In the genomic region with DNA sequence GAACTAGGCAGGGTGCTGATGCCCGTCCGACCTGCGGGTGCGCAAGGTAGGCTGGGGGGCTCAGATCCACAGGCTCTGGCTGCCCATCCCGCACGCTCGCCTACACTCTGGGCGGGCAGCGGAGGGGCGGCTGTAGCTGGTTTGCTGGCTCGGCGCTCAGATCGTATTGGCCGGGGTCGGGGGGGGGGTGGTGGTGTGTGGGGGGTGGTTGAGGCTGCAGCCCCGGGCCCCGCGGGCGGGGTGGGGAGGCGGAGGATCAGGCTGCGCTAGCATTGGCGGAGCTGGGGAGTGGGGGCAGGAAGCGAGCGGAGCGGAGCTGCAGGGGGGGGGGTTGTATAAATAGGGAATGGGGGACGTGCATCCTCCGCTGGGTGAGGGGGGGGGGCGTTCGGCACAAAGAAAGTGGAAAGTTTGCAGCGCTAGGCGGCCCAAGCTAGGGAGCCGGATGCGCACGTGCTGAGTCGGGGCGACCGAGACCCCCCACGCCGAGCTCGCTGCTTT, we compare ENCODE assay signal across 7 mouse cellular contexts. TPM values are rescaled to one million over a fixed set of nuclear protein-coding genes. Genes with fewer than 3 reads are reported as not detected.
DNase-seq lines count a peak whose midpoint lies in the region; ATAC-seq and TF ChIP-seq lines count a peak whose summit lies in the region.

No protein-coding gene starts in this region.

- no peak; the same call in 1 of the 2 replicates for TF ChIP-seq POLR2A in small intestine, adult 2 months (IDR thresholded peaks at IDR 0.05; ENCODE audit: low read depth, low read length)

- H3K4me3 ChIP-seq in intestine, embryonic 16.5 days (ENCODE audit: low read length), result peak overlapping the region; percentile 87
- peak overlapping the region; percentile 86 for H3K4me3 ChIP-seq in limb, embryonic 12.5 days (replicated peaks)
- peak overlapping the region; percentile 92 for H3K4me3 ChIP-seq in midbrain, embryonic 11.5 days (ENCODE audit: low read depth, low read length)
- peak overlapping the region; percentile 91 for H3K4me3 ChIP-seq in small intestine, adult 2 months (ENCODE audit: low read depth, low read length)

- 0% methylated on average over 35 of the region's 40 CpGs for WGBS in intestine, embryonic 16.5 days
- WGBS in limb, embryonic 12.5 days, result 1% methylated on average over 38 of the region's 40 CpGs
- WGBS in midbrain, embryonic 11.5 days, result under 1% methylated on average over 21 of the region's 40 CpGs
- 2% methylated on average over 39 of the region's 40 CpGs for WGBS in small intestine, adult 2 months

- no peak for TF ChIP-seq CTCF in small intestine, adult 2 months (IDR thresholded peaks at IDR 0.05; ENCODE audit: extremely low read depth, insufficient read length, insufficient replicate concordance, low read depth, low read length)

- peak; percentile 55 to 58 for DNase-seq in adrenal gland, adult 18-20 months (ENCODE audit: low spot score in 2 of 2)
- peak; percentile 87 for DNase-seq in embryo, embryonic 10 days (ENCODE audit: low spot score)
- DNase-seq in gastrocnemius, postnatal 25 days, result peak; percentile 82
- DNase-seq in midbrain, embryonic 11.5 days (ENCODE audit: low spot score, missing footprints), result peak; percentile 98

- peak overlapping the region; percentile 99 for H3K9ac ChIP-seq in intestine, embryonic 16.5 days (ENCODE audit: low read depth, low read length)
- peak overlapping the region; percentile 97 for H3K9ac ChIP-seq in limb, embryonic 12.5 days (replicated peaks)
- H3K9ac ChIP-seq in midbrain, embryonic 11.5 days (ENCODE audit: low read length), result peak overlapping the region; percentile 100

- H3K9me3 ChIP-seq in intestine, embryonic 16.5 days (ENCODE audit: control insufficient read depth, low read length), result no peaks in the 10 kb centered on the region
- no peaks in the 10 kb centered on the region for H3K9me3 ChIP-seq in limb, embryonic 12.5 days
- no peaks in the 10 kb centered on the region for H3K9me3 ChIP-seq in midbrain, embryonic 11.5 days (ENCODE audit: control insufficient read depth, low read length)

- peaks cover 25% of the 10 kb centered on the region for H3K4me1 ChIP-seq in intestine, embryonic 16.5 days (ENCODE audit: control insufficient read depth, insufficient read depth, low read length)
- peaks cover 34% of the 10 kb centered on the region for H3K4me1 ChIP-seq in limb, embryonic 12.5 days (replicated peaks)
- peaks cover 20% of the 10 kb centered on the region for H3K4me1 ChIP-seq in midbrain, embryonic 11.5 days (ENCODE audit: control insufficient read depth, insufficient read depth, low read length)
- peaks cover 11% of the 10 kb centered on the region for H3K4me1 ChIP-seq in small intestine, adult 2 months (ENCODE audit: control insufficient read depth, insufficient read depth, insufficient read length, low read length)

- H3K27me3 ChIP-seq in intestine, embryonic 16.5 days (replicated peaks; ENCODE audit: control insufficient read depth, insufficient read depth, low read length), result no peaks in the 10 kb centered on the region
- H3K27me3 ChIP-seq in limb, embryonic 12.5 days, result no peaks in the 10 kb centered on the region
- H3K27me3 ChIP-seq in midbrain, embryonic 11.5 days (ENCODE audit: control insufficient read depth, insufficient read depth, low read length), result no peaks in the 10 kb centered on the region
- no peaks in the 10 kb centered on the region for H3K27me3 ChIP-seq in small intestine, adult 2 months (ENCODE audit: control insufficient read depth, insufficient read depth, low read length)

- H3K27ac ChIP-seq in intestine, embryonic 16.5 days (ENCODE audit: low read length), result peak overlapping the region; percentile 100
- H3K27ac ChIP-seq in limb, embryonic 12.5 days, result peak overlapping the region; percentile 100
- H3K27ac ChIP-seq in midbrain, embryonic 11.5 days (ENCODE audit: low read depth, low read length), result peak overlapping the region; percentile 100
- peak overlapping the region; percentile 89 for H3K27ac ChIP-seq in small intestine, adult 2 months (ENCODE audit: insufficient read depth, low read depth, low read length)

- peaks cover 5% of the 10 kb centered on the region; the same call in 1 of the 2 replicates for H3K36me3 ChIP-seq in intestine, embryonic 16.5 days (ENCODE audit: control insufficient read depth, insufficient read depth, low read length)
- H3K36me3 ChIP-seq in limb, embryonic 12.5 days, result peaks cover 18% of the 10 kb centered on the region
- peaks cover 3% of the 10 kb centered on the region for H3K36me3 ChIP-seq in midbrain, embryonic 11.5 days (ENCODE audit: control insufficient read depth, insufficient read depth, low read length)
- no peaks in the 10 kb centered on the region; the same call in 1 of the 2 replicates for H3K36me3 ChIP-seq in small intestine, adult 2 months (ENCODE audit: control insufficient read depth, insufficient read depth, low read length)

- peak; percentile 77 for ATAC-seq in intestine, embryonic 16.5 days
- ATAC-seq in limb, embryonic 12.5 days (ENCODE audit: insufficient number of reproducible peaks, insufficient read depth, low FRiP score, low TSS enrichment, low read depth), result peak; percentile 82
- peak; percentile 78 for ATAC-seq in midbrain, embryonic 11.5 days (ENCODE audit: low FRiP score)

- H3K4me2 ChIP-seq in intestine, embryonic 16.5 days (ENCODE audit: low read depth, low read length), result peak overlapping the region; percentile 98
- H3K4me2 ChIP-seq in limb, embryonic 12.5 days, result peak overlapping the region; percentile 100
- peak overlapping the region; percentile 100 for H3K4me2 ChIP-seq in midbrain, embryonic 11.5 days

RNA-seq across cellular contexts. Expression of gene Patz1, which starts 0.7 kb away (rescaled TPM):
- 10 to 100 TPM; 16.1 to 24.6 TPM for total RNA-seq in adrenal gland, adult 18-20 months (2021)
- total RNA-seq in gastrocnemius, postnatal 25 days (2021), result 1 to 10 TPM; 9.2 to 9.6 TPM
- 20.9 and 22.1 TPM in 2 replicates for polyA plus RNA-seq in intestine, embryonic 16.5 days (2015; fragmentation: Nextera tagmentation; extraction: Ambion mirVana)
- 72.2 and 75.0 TPM in 2 replicates for polyA plus RNA-seq in limb, embryonic 12.5 days (2016; fragmentation: Nextera tagmentation; extraction: Ambion mirVana)
- polyA plus RNA-seq in midbrain, embryonic 11.5 days (2014; fragmentation: Nextera tagmentation; extraction: Ambion mirVana), result 107 and 116 TPM in 2 replicates
- 7.8 and 15.1 TPM in 2 replicates for polyA plus RNA-seq in small intestine, adult 2 months (2012; rRNA removed)

RNA-seq across cellular contexts. Expression of gene Drg1, which starts 23.1 kb away (rescaled TPM):
- total RNA-seq in adrenal gland, adult 18-20 months (2021), result 10 to 100 TPM; 77.1 to 94.1 TPM
- total RNA-seq in gastrocnemius, postnatal 25 days (2021), result 10 to 100 TPM; 42.8 to 45.0 TPM
- 179 and 194 TPM in 2 replicates for polyA plus RNA-seq in intestine, embryonic 16.5 days (2015; fragmentation: Nextera tagmentation; extraction: Ambion mirVana)
- 216 and 228 TPM in 2 replicates for polyA plus RNA-seq in limb, embryonic 12.5 days (2016; fragmentation: Nextera tagmentation; extraction: Ambion mirVana)
- 327 and 332 TPM in 2 replicates for polyA plus RNA-seq in midbrain, embryonic 11.5 days (2014; fragmentation: Nextera tagmentation; extraction: Ambion mirVana)
- polyA plus RNA-seq in small intestine, adult 2 months (2012; rRNA removed), result 4.7 and 9.6 TPM in 2 replicates

RNA-seq across cellular contexts. Expression of gene Pik3ip1, which starts 40.8 kb away (rescaled TPM):
- 10 to 100 TPM in 1 of 2 experiments, 1 to 10 TPM in 1; 9.1 to 12.0 TPM for total RNA-seq in adrenal gland, adult 18-20 months (2021)
- 10 to 100 TPM; 15.3 to 17.7 TPM for total RNA-seq in gastrocnemius, postnatal 25 days (2021)
- polyA plus RNA-seq in intestine, embryonic 16.5 days (2015; fragmentation: Nextera tagmentation; extraction: Ambion mirVana), result 7.3 and 8.8 TPM in 2 replicates
- polyA plus RNA-seq in limb, embryonic 12.5 days (2016; fragmentation: Nextera tagmentation; extraction: Ambion mirVana), result 15.1 and 18.8 TPM in 2 replicates
- polyA plus RNA-seq in midbrain, embryonic 11.5 days (2014; fragmentation: Nextera tagmentation; extraction: Ambion mirVana), result 10.5 and 12.1 TPM in 2 replicates
- 6.4 and 11.0 TPM in 2 replicates for polyA plus RNA-seq in small intestine, adult 2 months (2012; rRNA removed)

Comparison
In these comparisons a context has a peak if more than half of its experiments do, and no peak if none do; other contexts are left out.
1. Peak in every context shown above with its lines: DNase-seq, ATAC-seq, H3K4me3 ChIP-seq and H3K27ac ChIP-seq.
2. RNA of gene Drg1, which starts 23.1 kb away (polyA plus RNA-seq): 327 to 332 TPM in midbrain, embryonic 11.5 days, 216 to 228 TPM in limb, embryonic 12.5 days and 179 to 194 TPM in intestine, embryonic 16.5 days; 4.7 to 9.6 TPM in small intestine, adult 2 months; every median in the first group is over 10 times any median in the second.